Mouse (Mus musculus): Measurements from ENCODE around the gene Gm21858.
"Not testable (repeated sequence)": the region's sequence is repeated elsewhere in the genome, so short reads cannot be mapped to it uniquely, and the experiment has no call there.

Gm21858 gene

DNA sequence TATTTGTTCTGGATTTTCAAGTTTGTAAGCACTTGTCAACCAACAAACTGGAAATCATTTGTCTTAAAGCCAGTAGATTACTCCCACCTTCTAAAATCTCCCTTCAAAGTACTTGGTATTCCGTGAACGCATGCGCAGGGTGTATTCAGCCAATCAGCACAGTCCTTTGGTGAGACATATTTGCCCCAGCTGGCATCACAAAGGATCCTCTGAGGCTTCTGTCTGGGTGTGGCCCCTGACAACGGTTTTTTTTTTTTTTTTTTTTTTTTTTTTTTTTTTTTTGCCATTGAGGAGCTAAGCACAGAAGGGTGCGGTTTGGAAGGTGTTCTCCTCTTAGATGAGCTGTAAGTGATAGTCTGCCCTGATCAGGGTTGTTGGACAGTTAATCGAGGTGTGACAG, at the start of gene Gm21858:
Gene Gm21858, plus strand, starts transcription at position 301 of the 400 bp plus-strand sequence.
- not testable (repeated sequence) for DNase-seq

Measured in lung, adult 18-20 months (tissue).